Mouse (Mus musculus) liver, adult 2 months (tissue): Measurements from ENCODE around the gene Cd200.

ENCODE experiments used
- CTCF ChIP-seq: fragments of 200-500 bp; IDR thresholded peaks from 2 replicates; pipeline ENCODE4 v1.5.1; 2011; ENCODE audit warnings: low read depth, low read length, control low read depth
- POLR2A ChIP-seq: fragments of 200-500 bp; IDR thresholded peaks from 2 replicates; pipeline ENCODE4 v1.6.1; 2011; ENCODE audit warnings: low read length, control low read depth; ENCODE audit not compliant: insufficient read depth; ENCODE audit errors: extremely low read depth

DNA sequence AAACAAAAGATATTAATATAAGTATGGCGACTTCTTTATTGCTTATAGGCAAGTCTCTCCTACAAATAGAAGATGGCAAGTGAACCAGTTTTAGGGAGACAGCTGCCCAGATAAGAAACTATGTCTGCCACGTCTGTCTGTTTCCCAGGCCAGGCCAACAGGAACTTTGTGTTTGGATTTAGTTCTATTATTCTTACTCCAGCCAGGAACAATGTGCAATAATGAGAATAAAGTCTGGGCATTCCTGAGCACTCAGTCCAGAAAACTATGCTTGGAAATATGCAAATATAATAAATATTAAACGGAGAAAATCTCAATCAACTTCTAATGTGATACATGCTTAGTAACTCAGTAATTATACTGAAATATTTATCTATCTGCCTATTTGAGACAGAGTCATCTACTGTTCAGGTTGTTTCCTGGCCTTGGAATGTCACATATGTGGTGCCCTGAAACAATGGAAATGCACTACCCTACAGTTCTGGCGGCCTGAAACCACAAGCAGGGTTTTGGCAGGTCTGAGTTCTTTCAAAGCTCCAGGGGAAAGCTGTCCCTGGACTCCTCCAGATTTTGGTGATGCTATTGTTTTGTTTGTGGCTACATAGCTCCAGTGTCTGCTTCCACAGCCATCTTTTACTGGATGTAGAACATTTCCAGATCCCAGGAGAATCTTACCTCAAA is 39.4 kb downstream of the Cd200 start:
- TF ChIP-seq CTCF (no peak), POLR2A (no peak)
